Mouse (Mus musculus) lung, adult 10 weeks (tissue): ENCODE results near the gene Zfp46. TPM values are rescaled to one million over a fixed set of nuclear protein-coding genes. Genes with fewer than 3 reads are reported as not detected.

ENCODE experiments used
- polyA plus RNA-seq: library from polyadenylated mRNA; stranded (reverse); fragments of 350-450 nt; fragmentation: Illumina TruSeq; extraction: RNeasy Lipid Tissue Mini Kit (QIAGEN cat#74804); gene quantifications from one replicate; pipeline ENCODE4 v1.2.3, GENCODE M21; 2014; ENCODE audit warnings: low read depth, low replicate concordance; ENCODE audit not compliant: insufficient read depth

Gene Zfp46
- polyA plus RNA-seq = 6.5 TPM

DNA sequence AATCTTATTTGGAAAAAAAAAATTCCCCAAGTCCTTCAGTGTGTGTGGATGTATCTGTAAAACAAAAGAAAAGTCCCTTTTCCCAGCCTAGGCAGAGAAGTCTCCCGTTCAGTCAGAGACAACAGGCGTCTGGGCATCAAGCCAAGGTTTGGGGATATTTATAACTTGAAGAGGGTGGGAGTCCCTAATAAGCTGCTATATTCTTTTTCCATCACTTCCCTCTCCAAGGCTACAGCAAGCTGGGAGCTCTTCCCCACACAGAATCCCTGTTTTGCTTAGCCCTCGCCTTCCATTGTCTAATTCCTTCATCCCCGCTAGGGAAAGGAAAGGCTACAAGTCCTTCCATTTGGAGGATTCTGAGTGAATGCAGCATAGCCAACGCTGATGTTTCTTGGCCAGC is at the start of gene Zfp46:
Zfp46 (plus strand) TSS at position 229 of the 400 bp plus-strand sequence.

GRCm38 (mm10) chr4:136247729-136248463 is 36.6 kb upstream of the Zfp46 start, which contains the start of gene Tcea3:
Gene Tcea3 (plus strand): TSS chr4:136247729.

DNA sequence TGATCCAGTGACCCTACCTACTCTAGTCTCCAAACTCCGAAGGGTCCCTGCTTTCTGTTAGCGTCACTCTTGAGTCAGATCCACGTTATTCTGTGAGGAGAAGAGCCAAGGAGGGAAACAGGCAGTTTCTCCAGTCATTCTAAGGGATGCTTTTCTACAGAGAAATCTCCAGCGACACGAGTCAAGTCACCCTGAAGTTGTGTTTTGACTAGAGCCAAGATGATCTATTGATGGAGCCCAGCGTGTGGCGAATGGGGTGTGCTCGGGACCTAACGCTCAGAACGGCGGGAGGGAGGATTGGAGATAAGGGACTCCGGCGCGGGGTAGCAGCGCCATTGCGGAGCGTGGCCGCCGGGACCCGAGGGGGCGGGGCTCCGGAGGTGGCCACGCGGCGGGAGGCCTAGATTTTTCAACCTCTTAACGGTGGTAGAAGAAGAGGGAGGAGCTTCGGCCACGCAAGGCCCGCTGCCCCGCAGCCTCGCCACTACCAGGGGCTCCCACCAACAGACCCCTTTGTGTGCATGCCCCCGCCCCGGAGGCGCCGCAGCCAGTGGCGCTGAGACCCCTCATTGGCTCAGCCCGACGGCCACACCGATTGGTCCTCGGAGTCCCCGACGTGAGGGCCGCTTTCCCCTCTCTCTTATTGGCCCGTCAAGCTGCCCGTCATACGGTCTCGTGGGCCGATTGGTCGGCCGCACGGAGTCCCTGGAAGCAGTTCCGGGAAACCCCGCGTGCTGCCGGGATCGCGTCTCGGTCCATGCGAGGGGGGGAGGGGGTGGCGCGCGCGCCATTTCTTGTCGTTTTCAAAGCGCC is 26.0 kb downstream of the Zfp46 start, which contains the start of gene Hnrnpr:
Hnrnpr (plus strand) TSS at position 714 of the 813 bp plus-strand sequence.

Other genes with a start within 250 kb of the Zfp46 start
- gene Rpl11, start 231.3 kb upstream of the Zfp46 start, polyA plus RNA-seq = 1,220 TPM
- 258 TPM for gene Id3, start 141.2 kb upstream of the Zfp46 start, polyA plus RNA-seq
- 9.4 TPM for gene E2f2, start 112.3 kb upstream of the Zfp46 start, polyA plus RNA-seq
- gene Asap3, start 78.3 kb upstream of the Zfp46 start, polyA plus RNA-seq = 3.5 TPM
- gene Tcea3, start 37.0 kb upstream of the Zfp46 start, polyA plus RNA-seq = 24.7 TPM
- 38.3 TPM for gene Hnrnpr, start 26.3 kb downstream of the Zfp46 start, polyA plus RNA-seq
- gene Htr1d, start 138.8 kb downstream of the Zfp46 start, polyA plus RNA-seq = not detected
- 0.44 TPM for gene 6030445D17Rik, start 177.6 kb downstream of the Zfp46 start, polyA plus RNA-seq
- gene Luzp1, start 185.1 kb downstream of the Zfp46 start, polyA plus RNA-seq = 11.3 TPM